Mouse (Mus musculus) small intestine, adult 2 months (tissue): ENCODE data around the gene Pnldc1. TPM values are rescaled to one million over a fixed set of nuclear protein-coding genes. Genes with fewer than 3 reads are reported as not detected.
"Not testable (repeated sequence)": the region's sequence is repeated elsewhere in the genome, so short reads cannot be mapped to it uniquely, and the experiment has no call there.

Source experiments
- H3K27ac ChIP-seq: fragments of 200-500 bp; 2 replicates; pipeline ENCODE4 v1.5.1; 2012; ENCODE audit warnings: low read depth, low read length, control low read depth, inconsistent platforms; ENCODE audit not compliant: insufficient read depth
- H3K27me3 ChIP-seq: fragments of 200-500 bp; 2 replicates; pipeline ENCODE4 v1.6.1; 2012; ENCODE audit warnings: mild to moderate bottlenecking, moderate library complexity, low read length, inconsistent platforms; ENCODE audit not compliant: control insufficient read depth, insufficient read depth
- H3K36me3 ChIP-seq: fragments of 200-500 bp; 2 replicates; pipeline ENCODE4 v1.6.1; 2012; ENCODE audit warnings: mild to moderate bottlenecking, low read length, control low read depth, inconsistent platforms; ENCODE audit not compliant: control insufficient read depth, insufficient read depth
- H3K4me1 ChIP-seq: fragments of 200-500 bp; 2 replicates; pipeline ENCODE4 v1.6.1; 2012; ENCODE audit warnings: low read length, inconsistent platforms, mixed read lengths; ENCODE audit not compliant: control insufficient read depth, insufficient read depth, insufficient read length
- H3K4me3 ChIP-seq: fragments of 200-500 bp; 2 replicates; pipeline ENCODE4 v1.5.1; 2012; ENCODE audit warnings: low read depth, mild to moderate bottlenecking, control low read depth, inconsistent platforms, low read length, moderate library complexity
- CTCF ChIP-seq: fragments of 200-500 bp; IDR thresholded peaks from 2 replicates; pipeline ENCODE4 v1.5.1; 2012; ENCODE audit warnings: low read depth, mild to moderate bottlenecking, control low read depth, inconsistent platforms, low read length, moderate library complexity, mixed read lengths; ENCODE audit not compliant: insufficient replicate concordance, insufficient read length; ENCODE audit errors: extremely low read depth
- POLR2A ChIP-seq: fragments of 200-500 bp; IDR thresholded peaks from 2 replicates; pipeline ENCODE4 v1.6.1; 2012; ENCODE audit warnings: low read depth, mild to moderate bottlenecking, control low read depth, inconsistent platforms, low read length, moderate library complexity
- WGBS: fragments of 180-500 bp; shearing (Covaris S2); methylation state at CpG from one replicate; pipeline ENCODE4 v1.1.7; 2018; 5-methylcytosine and 5-hydroxymethylcytosine counted together
- polyA plus RNA-seq: library from polyadenylated mRNA; depleted of rRNA; stranded (reverse); fragments of >200 nt; gene quantifications from 2 replicates; pipeline ENCODE4 v1.2.3, GENCODE M21; 2012

The Pnldc1 gene
- polyA plus RNA-seq, 1 experiment, result 0.24 TPM

GRCm38 (mm10) chr17:12940151-12940805 is 30.2 kb upstream of the Pnldc1 start, which contains the start of gene Acat3:
Gene Acat3 (minus strand): TSS chr17:12940600.
- H3K27me3 ChIP-seq, result no peaks in the 10 kb centered on the region
- H3K4me3 ChIP-seq, result peak within 1 kb of the TSS; percentile 62
- no peak for TF ChIP-seq CTCF
- no peak for TF ChIP-seq POLR2A
- H3K27ac ChIP-seq, result no peak within 1 kb of the TSS
- peaks cover 9% of the 10 kb centered on the region for H3K36me3 ChIP-seq
- H3K4me1 ChIP-seq, result peaks cover 4% of the 10 kb centered on the region; the same call in 1 of the 2 replicates
- WGBS, result 3% methylated on average over 27 of the region's 27 CpGs

GRCm38 (mm10) chr17:12939377-12940148 is 29.5 kb upstream of the Pnldc1 start:
- H3K36me3 ChIP-seq, H3K4me1 ChIP-seq, H3K27ac ChIP-seq, H3K27me3 ChIP-seq: not testable (repeated sequence)
- 37% methylated on average over 4 of the region's 12 CpGs for WGBS
- peak overlapping the region; percentile 62 for H3K4me3 ChIP-seq

- Histone ChIP-seq H3K4me3 (no peak overlapping the region), H3K27ac (no peak overlapping the region), H3K27me3 (no peaks in the 10 kb centered on the region), H3K4me1 (peaks cover 4% of the 10 kb centered on the region; the same call in 1 of the 2 replicates), H3K36me3 (peaks cover 1% of the 10 kb centered on the region)
- no peak for TF ChIP-seq CTCF
- TF ChIP-seq POLR2A, result no peak
- 69% methylated on average over 2 of the region's 2 CpGs for WGBS
Observed at GRCm38 (mm10) chr17:12938077-12938476, 28.0 kb upstream of the Pnldc1 start.

GRCm38 (mm10) chr17:12937412-12937970 is 27.5 kb upstream of the Pnldc1 start:
- no peak for TF ChIP-seq POLR2A
- TF ChIP-seq CTCF, result no peak
- Histone ChIP-seq H3K4me3 (no peak overlapping the region), H3K27me3 (no peaks in the 10 kb centered on the region), H3K27ac (no peak overlapping the region), H3K36me3 (no peaks in the 10 kb centered on the region), H3K4me1 (peaks cover 4% of the 10 kb centered on the region; the same call in 1 of the 2 replicates)
- WGBS, result 76% methylated on average over 2 of the region's 2 CpGs

- Histone ChIP-seq H3K27ac (no peak overlapping the region), H3K36me3 (no peaks in the 10 kb centered on the region)
Observed at GRCm38 (mm10) chr17:12935719-12936118, 25.7 kb upstream of the Pnldc1 start.

GRCm38 (mm10) chr17:12931576-12931975 is 21.5 kb upstream of the Pnldc1 start:
- H3K4me3 ChIP-seq, H3K27ac ChIP-seq, H3K4me1 ChIP-seq, H3K36me3 ChIP-seq, H3K27me3 ChIP-seq: not testable (repeated sequence)
- WGBS, result 91% methylated on average over 5 of the region's 5 CpGs

More at GRCm38 (mm10) chr17:12935719-12936118, 25.7 kb upstream of the Pnldc1 start:
- no peak for TF ChIP-seq CTCF
- TF ChIP-seq POLR2A, result no peak
- 26% methylated on average over 4 of the region's 4 CpGs for WGBS
- peaks cover 4% of the 10 kb centered on the region; the same call in 1 of the 2 replicates for H3K4me1 ChIP-seq
- no peak overlapping the region for H3K4me3 ChIP-seq
- H3K27me3 ChIP-seq, result no peaks in the 10 kb centered on the region

- Histone ChIP-seq H3K4me1 (no peaks in the 10 kb centered on the region), H3K27ac (no peak overlapping the region), H3K27me3 (no peaks in the 10 kb centered on the region), H3K36me3 (peaks cover 36% of the 10 kb centered on the region), H3K4me3 (no peak overlapping the region)
- 78% methylated on average over 8 of the region's 8 CpGs for WGBS
- TF ChIP-seq CTCF (no peak), POLR2A (no peak)
Observed at GRCm38 (mm10) chr17:12925703-12926180, 15.7 kb upstream of the Pnldc1 start.
